Mouse (Mus musculus): ENCODE results near the gene Hrc. TPM values are rescaled to one million over a fixed set of nuclear protein-coding genes. Genes with fewer than 3 reads are reported as not detected.

Hrc gene
- polyA plus RNA-seq, 1 experiment, result 6.9 TPM

DNA sequence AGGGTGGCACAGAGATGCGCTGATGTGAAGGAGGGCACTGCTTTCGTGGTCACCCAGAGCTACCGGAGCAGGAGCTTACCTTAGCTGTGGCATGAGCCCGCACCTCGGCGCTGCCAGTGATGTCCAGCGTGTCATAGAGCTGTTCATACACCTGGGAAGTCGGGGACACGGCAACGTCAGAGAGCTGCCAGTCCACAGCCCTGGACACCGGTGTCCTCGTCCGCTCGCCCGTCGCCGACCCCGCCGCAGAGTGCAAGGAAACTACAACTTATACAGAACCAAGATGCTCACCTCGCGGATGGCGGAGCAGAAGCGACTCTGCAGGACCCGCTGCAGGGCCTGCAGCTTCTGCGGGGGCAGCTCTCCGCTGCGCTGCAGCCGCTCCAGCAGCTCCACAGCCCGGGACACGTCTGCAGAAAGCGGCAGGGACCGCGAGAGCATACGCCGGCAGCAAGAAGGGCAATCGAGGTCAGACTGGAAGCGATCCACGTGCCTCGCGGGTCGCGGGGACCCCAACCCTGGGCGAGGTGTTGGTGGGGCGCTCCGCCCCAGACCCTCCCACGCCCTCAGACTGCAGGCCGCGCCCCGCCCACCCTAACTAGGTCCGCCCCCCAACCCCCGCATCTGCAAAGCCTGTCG, 34.9 kb downstream of the Hrc start:
- peak overlapping the region; percentile 53 for H3K4me3 ChIP-seq (ENCODE audit: low read depth, low read length)
- peaks cover 11% of the 10 kb centered on the region for H3K36me3 ChIP-seq (ENCODE audit: control insufficient read depth, insufficient read depth, low read length, poor library complexity, severe bottlenecking)
- H3K9ac ChIP-seq (ENCODE audit: low read depth, poor library complexity, severe bottlenecking), result 0 out of 2 replicates have a peak overlapping the region, but pooled peaks have one; percentile 4
- H3K27ac ChIP-seq (ENCODE audit: insufficient read depth, low read length), result no peak overlapping the region
- H3K4me1 ChIP-seq (ENCODE audit: control insufficient read depth, insufficient read depth, low read length), result no peaks in the 10 kb centered on the region
- no peak for TF ChIP-seq CTCF (IDR thresholded peaks at IDR 0.05; ENCODE audit: low read depth, low read length)
- no peak for TF ChIP-seq POLR2A (IDR thresholded peaks at IDR 0.05; ENCODE audit: insufficient read depth, low read length)
- H3K9me3 ChIP-seq (replicated peaks; ENCODE audit: control insufficient read depth, insufficient read depth, low read length, poor library complexity, severe bottlenecking), result no peaks in the 10 kb centered on the region
- H3K27me3 ChIP-seq (ENCODE audit: control insufficient read depth, insufficient read depth, low read length, poor library complexity, severe bottlenecking), result no peaks in the 10 kb centered on the region

DNA sequence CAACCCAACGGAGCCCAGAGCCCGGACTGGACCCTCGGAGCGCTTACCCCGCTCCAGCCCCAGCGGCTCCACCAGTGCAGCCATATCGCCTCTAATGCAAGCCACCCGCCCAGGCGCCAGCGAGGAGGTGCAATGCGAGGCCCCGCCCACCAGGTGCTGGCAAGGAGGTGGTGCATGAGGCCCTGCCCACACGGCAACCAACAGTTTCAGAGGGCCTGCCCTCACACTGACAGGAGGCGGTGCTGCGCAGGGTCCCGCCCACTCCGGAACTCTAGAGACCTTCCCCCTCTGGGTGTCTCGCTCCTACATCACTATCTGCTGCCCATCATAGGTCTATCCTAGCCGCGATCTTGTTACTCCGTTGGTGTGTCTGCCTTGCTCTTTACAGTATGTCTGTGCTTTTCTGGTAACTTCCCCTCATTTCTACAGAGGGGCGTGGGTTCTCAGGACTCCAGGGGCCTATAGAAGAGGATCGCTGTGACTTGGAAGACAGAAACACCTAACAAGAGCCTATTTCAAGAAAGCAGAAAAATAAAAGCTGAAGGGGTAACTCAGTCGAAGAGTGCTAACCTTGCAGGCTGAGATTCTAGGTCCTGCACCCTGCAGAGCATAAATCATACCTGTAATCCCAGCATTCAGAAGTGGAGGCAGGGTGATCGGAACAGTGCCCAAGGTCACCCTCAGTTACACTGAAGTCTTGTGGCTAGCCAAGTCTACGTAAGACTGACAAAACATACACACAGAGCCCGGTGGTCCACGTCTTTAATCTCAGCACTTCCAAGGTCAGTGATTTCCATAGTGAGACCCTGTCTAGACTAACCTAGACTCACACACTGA, 35.6 kb downstream of the Hrc start, which contains the start of gene Lin7b:
Gene Lin7b (minus strand): TSS at position 109 of the 837 bp plus-strand sequence.
- Histone ChIP-seq H3K4me3 (ENCODE audit: low read depth, low read length) (peak within 1 kb of the TSS; percentile 53), H3K36me3 (ENCODE audit: control insufficient read depth, insufficient read depth, low read length, poor library complexity, severe bottlenecking) (peaks cover 14% of the 10 kb centered on the region), H3K9ac (ENCODE audit: low read depth, poor library complexity, severe bottlenecking) (0 out of 2 replicates have a peak within 1 kb of the TSS, but pooled peaks have one; percentile 4), H3K9me3 (replicated peaks; ENCODE audit: control insufficient read depth, insufficient read depth, low read length, poor library complexity, severe bottlenecking) (no peaks in the 10 kb centered on the region), H3K4me1 (ENCODE audit: control insufficient read depth, insufficient read depth, low read length) (no peaks in the 10 kb centered on the region), H3K27me3 (ENCODE audit: control insufficient read depth, insufficient read depth, low read length, poor library complexity, severe bottlenecking) (no peaks in the 10 kb centered on the region), H3K27ac (ENCODE audit: insufficient read depth, low read length) (no peak within 1 kb of the TSS)
- TF ChIP-seq POLR2A (IDR thresholded peaks at IDR 0.05; ENCODE audit: insufficient read depth, low read length), result no peak
- no peak for TF ChIP-seq CTCF (IDR thresholded peaks at IDR 0.05; ENCODE audit: low read depth, low read length)
- TF ChIP-seq EP300 (IDR thresholded peaks at IDR 0.05; ENCODE audit: insufficient read depth, low read depth, low read length), result no peak

DNA sequence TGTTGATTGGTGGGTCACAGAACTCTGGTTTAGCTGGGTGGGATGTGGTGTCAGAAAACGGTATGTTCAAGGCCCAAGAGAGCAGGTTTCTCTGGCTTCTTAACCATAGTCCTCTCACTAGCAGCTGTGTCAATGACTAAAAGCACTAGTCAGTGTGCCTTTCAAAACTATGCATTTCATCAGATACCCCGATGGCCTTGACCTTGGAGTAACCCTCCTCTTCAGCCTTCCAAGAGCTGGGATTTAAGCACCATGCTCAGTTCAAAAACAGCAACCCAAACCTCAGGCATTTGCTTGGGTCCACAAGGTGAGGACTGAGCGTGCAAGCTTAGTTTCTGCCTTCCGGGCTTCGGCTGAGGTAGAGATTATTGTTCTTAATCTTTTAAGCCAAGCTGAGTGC, 37.3 kb downstream of the Hrc start:
- H3K4me3 ChIP-seq (ENCODE audit: low read depth, low read length), result no peak overlapping the region
- H3K9me3 ChIP-seq (replicated peaks; ENCODE audit: control insufficient read depth, insufficient read depth, low read length, poor library complexity, severe bottlenecking), result no peaks in the 10 kb centered on the region
- no peak overlapping the region for H3K27ac ChIP-seq (ENCODE audit: insufficient read depth, low read length)
- no peak for TF ChIP-seq EP300 (IDR thresholded peaks at IDR 0.05; ENCODE audit: insufficient read depth, low read depth, low read length)
- TF ChIP-seq POLR2A (IDR thresholded peaks at IDR 0.05; ENCODE audit: insufficient read depth, low read length), result no peak
- TF ChIP-seq CTCF (IDR thresholded peaks at IDR 0.05; ENCODE audit: low read depth, low read length), result no peak
- H3K27me3 ChIP-seq (ENCODE audit: control insufficient read depth, insufficient read depth, low read length, poor library complexity, severe bottlenecking), result no peaks in the 10 kb centered on the region
- H3K4me1 ChIP-seq (ENCODE audit: control insufficient read depth, insufficient read depth, low read length), result no peaks in the 10 kb centered on the region
- peaks cover 31% of the 10 kb centered on the region for H3K36me3 ChIP-seq (ENCODE audit: control insufficient read depth, insufficient read depth, low read length, poor library complexity, severe bottlenecking)
- H3K9ac ChIP-seq (ENCODE audit: low read depth, poor library complexity, severe bottlenecking), result no peak overlapping the region

DNA sequence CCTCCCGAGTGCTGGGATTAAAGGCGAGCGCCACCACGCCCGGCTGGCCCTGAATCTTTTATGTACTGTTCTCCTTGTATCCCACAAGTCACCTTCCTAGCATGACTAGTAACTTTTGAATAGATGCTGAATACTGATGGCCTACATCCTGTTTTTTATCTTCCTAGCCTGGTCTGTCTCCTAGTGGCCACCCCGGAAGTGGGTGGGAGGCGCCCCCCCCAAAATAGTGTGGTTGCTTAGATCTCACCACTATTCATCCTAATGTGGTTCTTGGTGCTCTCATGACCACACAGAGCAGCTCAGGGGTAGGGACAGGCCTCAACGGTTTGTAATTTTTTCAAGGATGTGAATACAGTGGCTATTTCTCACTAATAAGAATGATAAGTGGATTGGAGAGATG, 39.5 kb downstream of the Hrc start:
- no peak overlapping the region for H3K9ac ChIP-seq (ENCODE audit: low read depth, poor library complexity, severe bottlenecking)
- no peak for TF ChIP-seq CTCF (IDR thresholded peaks at IDR 0.05; ENCODE audit: low read depth, low read length)
- no peak for TF ChIP-seq EP300 (IDR thresholded peaks at IDR 0.05; ENCODE audit: insufficient read depth, low read depth, low read length)
- no peak for TF ChIP-seq POLR2A (IDR thresholded peaks at IDR 0.05; ENCODE audit: insufficient read depth, low read length)

DNA sequence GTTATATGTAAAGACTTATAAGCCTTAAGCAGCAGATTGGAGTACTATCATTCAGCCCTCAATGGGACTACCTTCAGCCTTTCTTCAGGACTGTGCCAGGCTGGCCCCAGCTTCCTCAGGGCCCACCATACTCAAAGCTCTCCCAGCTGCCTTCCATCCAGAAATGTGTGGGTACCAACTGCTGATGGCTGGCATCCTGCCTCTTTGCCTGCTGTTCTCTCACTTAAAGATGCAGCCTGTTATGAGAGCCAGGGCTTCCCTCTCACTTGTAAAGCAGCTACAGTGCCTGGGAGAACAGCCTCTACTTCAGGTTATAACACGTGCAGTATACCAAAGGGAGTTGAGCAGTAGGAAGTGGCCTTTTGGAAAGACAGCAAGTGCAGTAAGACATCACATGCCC, 41.0 kb downstream of the Hrc start:
- no peak overlapping the region for H3K4me3 ChIP-seq (ENCODE audit: low read depth, low read length)
- no peaks in the 10 kb centered on the region for H3K9me3 ChIP-seq (replicated peaks; ENCODE audit: control insufficient read depth, insufficient read depth, low read length, poor library complexity, severe bottlenecking)
- H3K36me3 ChIP-seq (ENCODE audit: control insufficient read depth, insufficient read depth, low read length, poor library complexity, severe bottlenecking), result peaks cover 63% of the 10 kb centered on the region
- no peak overlapping the region for H3K9ac ChIP-seq (ENCODE audit: low read depth, poor library complexity, severe bottlenecking)
- H3K4me1 ChIP-seq (ENCODE audit: control insufficient read depth, insufficient read depth, low read length), result no peaks in the 10 kb centered on the region
- TF ChIP-seq POLR2A (IDR thresholded peaks at IDR 0.05; ENCODE audit: insufficient read depth, low read length) (no peak), EP300 (IDR thresholded peaks at IDR 0.05; ENCODE audit: insufficient read depth, low read depth, low read length) (no peak), CTCF (IDR thresholded peaks at IDR 0.05; ENCODE audit: low read depth, low read length) (no peak)
- H3K27me3 ChIP-seq (ENCODE audit: control insufficient read depth, insufficient read depth, low read length, poor library complexity, severe bottlenecking), result no peaks in the 10 kb centered on the region
- H3K27ac ChIP-seq (ENCODE audit: insufficient read depth, low read length), result no peak overlapping the region

More for the DNA sequence above, 39.5 kb downstream of the Hrc start:
- no peaks in the 10 kb centered on the region for H3K9me3 ChIP-seq (replicated peaks; ENCODE audit: control insufficient read depth, insufficient read depth, low read length, poor library complexity, severe bottlenecking)
- no peaks in the 10 kb centered on the region for H3K4me1 ChIP-seq (ENCODE audit: control insufficient read depth, insufficient read depth, low read length)
- H3K4me3 ChIP-seq (ENCODE audit: low read depth, low read length), result no peak overlapping the region
- no peak overlapping the region for H3K27ac ChIP-seq (ENCODE audit: insufficient read depth, low read length)
- peaks cover 49% of the 10 kb centered on the region for H3K36me3 ChIP-seq (ENCODE audit: control insufficient read depth, insufficient read depth, low read length, poor library complexity, severe bottlenecking)
- no peaks in the 10 kb centered on the region for H3K27me3 ChIP-seq (ENCODE audit: control insufficient read depth, insufficient read depth, low read length, poor library complexity, severe bottlenecking)

DNA sequence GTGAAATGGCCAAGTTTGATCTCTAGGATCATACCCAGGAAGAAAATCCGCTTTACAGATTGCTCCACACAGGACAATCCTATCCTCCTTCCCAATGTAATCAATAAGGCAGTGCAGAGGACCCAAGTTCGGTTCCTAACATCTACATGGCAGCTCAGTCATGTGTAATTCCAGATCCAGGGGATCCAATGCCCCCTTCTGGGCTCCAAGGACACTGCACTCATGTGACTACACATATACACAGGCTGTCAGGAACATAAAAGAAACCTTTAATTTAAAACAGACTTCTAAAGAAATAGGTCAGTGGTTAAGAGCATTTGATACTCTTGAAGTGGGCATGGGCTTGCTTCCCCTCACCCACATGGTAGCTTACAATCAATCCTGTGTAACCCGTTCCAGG, 51.0 kb downstream of the Hrc start:
- no peaks in the 10 kb centered on the region for H3K4me1 ChIP-seq (ENCODE audit: control insufficient read depth, insufficient read depth, low read length)
- H3K9me3 ChIP-seq (replicated peaks; ENCODE audit: control insufficient read depth, insufficient read depth, low read length, poor library complexity, severe bottlenecking), result no peaks in the 10 kb centered on the region
- H3K4me3 ChIP-seq (ENCODE audit: low read depth, low read length), result no peak overlapping the region
- H3K9ac ChIP-seq (ENCODE audit: low read depth, poor library complexity, severe bottlenecking), result no peak overlapping the region
- peak; percentile 9 for TF ChIP-seq CTCF (IDR thresholded peaks at IDR 0.05; ENCODE audit: low read depth, low read length)
- TF ChIP-seq POLR2A (IDR thresholded peaks at IDR 0.05; ENCODE audit: insufficient read depth, low read length), result no peak
- H3K27me3 ChIP-seq (ENCODE audit: control insufficient read depth, insufficient read depth, low read length, poor library complexity, severe bottlenecking), result no peaks in the 10 kb centered on the region
- no peak overlapping the region for H3K27ac ChIP-seq (ENCODE audit: insufficient read depth, low read length)
- peaks cover 97% of the 10 kb centered on the region for H3K36me3 ChIP-seq (ENCODE audit: control insufficient read depth, insufficient read depth, low read length, poor library complexity, severe bottlenecking)

Other genes starting within 250 kb of the Hrc start
- 66.7 and 88.2 TPM in 2 replicates for gene Rcn3, start 243.1 kb upstream of the Hrc start, polyA plus RNA-seq (2011; ENCODE audit: insufficient read depth, insufficient read length, low read depth, missing spikeins)
- gene Fcgrt, start 231.4 kb upstream of the Hrc start, polyA plus RNA-seq (2011; ENCODE audit: insufficient read depth, insufficient read length, low read depth, missing spikeins), result 2.0 and 2.5 TPM in 2 replicates
- gene Rps11, start 210.9 kb upstream of the Hrc start, polyA plus RNA-seq (2011; ENCODE audit: insufficient read depth, insufficient read length, low read depth, missing spikeins), result 2,753 and 2,969 TPM in 2 replicates
- 3,729 and 4,020 TPM in 2 replicates for gene Rpl13a, start 206.5 kb upstream of the Hrc start, polyA plus RNA-seq (2011; ENCODE audit: insufficient read depth, insufficient read length, low read depth, missing spikeins)
- gene Gm45713, start 199.1 kb upstream of the Hrc start, polyA plus RNA-seq (2011; ENCODE audit: insufficient read depth, insufficient read length, low read depth, missing spikeins), result not detected in 2 replicates
- 3.0 and 3.7 TPM in 2 replicates for gene Flt3l, start 198.9 kb upstream of the Hrc start, polyA plus RNA-seq (2011; ENCODE audit: insufficient read depth, insufficient read length, low read depth, missing spikeins)
- 38.5 and 43.6 TPM in 2 replicates for gene Pih1d1, start 181.0 kb upstream of the Hrc start, polyA plus RNA-seq (2011; ENCODE audit: insufficient read depth, insufficient read length, low read depth, missing spikeins)
- gene Aldh16a1, start 180.7 kb upstream of the Hrc start, polyA plus RNA-seq (2011; ENCODE audit: insufficient read depth, insufficient read length, low read depth, missing spikeins), result 36.9 and 44.2 TPM in 2 replicates
- 0.94 and 1.6 TPM in 2 replicates for gene Slc17a7, start 171.3 kb upstream of the Hrc start, polyA plus RNA-seq (2011; ENCODE audit: insufficient read depth, insufficient read length, low read depth, missing spikeins)
- 0.68 and 1.2 TPM in 2 replicates for gene Gfy, start 155.7 kb upstream of the Hrc start, polyA plus RNA-seq (2011; ENCODE audit: insufficient read depth, insufficient read length, low read depth, missing spikeins)
- not detected in 2 replicates for gene Pth2, start 154.3 kb upstream of the Hrc start, polyA plus RNA-seq (2011; ENCODE audit: insufficient read depth, insufficient read length, low read depth, missing spikeins)
- gene Ccdc155, start 130.4 kb upstream of the Hrc start, polyA plus RNA-seq (2011; ENCODE audit: insufficient read depth, insufficient read length, low read depth, missing spikeins), result 2.2 and 2.6 TPM in 2 replicates
- gene Dkkl1, start 123.1 kb upstream of the Hrc start, polyA plus RNA-seq (2011; ENCODE audit: insufficient read depth, insufficient read length, low read depth, missing spikeins), result 4.2 and 8.6 TPM in 2 replicates
- 147 and 152 TPM in 2 replicates for gene Tead2, start 119.5 kb upstream of the Hrc start, polyA plus RNA-seq (2011; ENCODE audit: insufficient read depth, insufficient read length, low read depth, missing spikeins)
- 2.2 and 3.4 TPM in 2 replicates for gene Cd37, start 96.2 kb upstream of the Hrc start, polyA plus RNA-seq (2011; ENCODE audit: insufficient read depth, insufficient read length, low read depth, missing spikeins)
- gene Slc6a16, start 94.2 kb upstream of the Hrc start, polyA plus RNA-seq (2011; ENCODE audit: insufficient read depth, insufficient read length, low read depth, missing spikeins), result 0.55 and 0.63 TPM in 2 replicates
- gene Slc6a21, start 57.8 kb upstream of the Hrc start, polyA plus RNA-seq (2011; ENCODE audit: insufficient read depth, insufficient read length, low read depth, missing spikeins), result not detected in 2 replicates
- 18.9 and 19.8 TPM in 2 replicates for gene Trpm4, start 1.5 kb upstream of the Hrc start, polyA plus RNA-seq (2011; ENCODE audit: insufficient read depth, insufficient read length, low read depth, missing spikeins)
- 7.2 and 9.3 TPM in 2 replicates for gene Ppfia3, start 31.7 kb downstream of the Hrc start, polyA plus RNA-seq (2011; ENCODE audit: insufficient read depth, insufficient read length, low read depth, missing spikeins)
- 0.88 TPM in 1 of 2 replicates, not detected in the other for gene Lin7b, start 35.3 kb downstream of the Hrc start, polyA plus RNA-seq (2011; ENCODE audit: insufficient read depth, insufficient read length, low read depth, missing spikeins)
- gene Snrnp70, start 60.5 kb downstream of the Hrc start, polyA plus RNA-seq (2011; ENCODE audit: insufficient read depth, insufficient read length, low read depth, missing spikeins), result 686 and 799 TPM in 2 replicates
- gene Kcna7, start 70.4 kb downstream of the Hrc start, polyA plus RNA-seq (2011; ENCODE audit: insufficient read depth, insufficient read length, low read depth, missing spikeins), result 0.41 TPM in 1 of 2 replicates, not detected in the other
- 5.0 and 5.2 TPM in 2 replicates for gene Ntf5, start 78.4 kb downstream of the Hrc start, polyA plus RNA-seq (2011; ENCODE audit: insufficient read depth, insufficient read length, low read depth, missing spikeins)
- gene Lhb, start 85.5 kb downstream of the Hrc start, polyA plus RNA-seq (2011; ENCODE audit: insufficient read depth, insufficient read length, low read depth, missing spikeins), result not detected in 2 replicates
- 24.4 and 26.7 TPM in 2 replicates for gene Gys1, start 99.6 kb downstream of the Hrc start, polyA plus RNA-seq (2011; ENCODE audit: insufficient read depth, insufficient read length, low read depth, missing spikeins)
- 263 and 267 TPM in 2 replicates for gene Ruvbl2, start 102.8 kb downstream of the Hrc start, polyA plus RNA-seq (2011; ENCODE audit: insufficient read depth, insufficient read length, low read depth, missing spikeins)
- gene Ftl1, start 124.6 kb downstream of the Hrc start, polyA plus RNA-seq (2011; ENCODE audit: insufficient read depth, insufficient read length, low read depth, missing spikeins), result 5,956 and 6,533 TPM in 2 replicates
- gene Bax, start 131.6 kb downstream of the Hrc start, polyA plus RNA-seq (2011; ENCODE audit: insufficient read depth, insufficient read length, low read depth, missing spikeins), result 250 and 287 TPM in 2 replicates
- 1.3 and 2.4 TPM in 2 replicates for gene Tulp2, start 146.6 kb downstream of the Hrc start, polyA plus RNA-seq (2011; ENCODE audit: insufficient read depth, insufficient read length, low read depth, missing spikeins)
- not detected in 2 replicates for gene Gm45808, start 151.5 kb downstream of the Hrc start, polyA plus RNA-seq (2011; ENCODE audit: insufficient read depth, insufficient read length, low read depth, missing spikeins)
- 15.3 and 15.5 TPM in 2 replicates for gene Dhdh, start 153.5 kb downstream of the Hrc start, polyA plus RNA-seq (2011; ENCODE audit: insufficient read depth, insufficient read length, low read depth, missing spikeins)
- gene Nucb1, start 175.1 kb downstream of the Hrc start, polyA plus RNA-seq (2011; ENCODE audit: insufficient read depth, insufficient read length, low read depth, missing spikeins), result 105 and 119 TPM in 2 replicates
- 15.5 and 18.6 TPM in 2 replicates for gene Ppp1r15a, start 191.0 kb downstream of the Hrc start, polyA plus RNA-seq (2011; ENCODE audit: insufficient read depth, insufficient read length, low read depth, missing spikeins)
- gene Plekha4, start 191.0 kb downstream of the Hrc start, polyA plus RNA-seq (2011; ENCODE audit: insufficient read depth, insufficient read length, low read depth, missing spikeins), result 14.3 and 18.6 TPM in 2 replicates
- 55.0 and 62.2 TPM in 2 replicates for gene Hsd17b14, start 219.6 kb downstream of the Hrc start, polyA plus RNA-seq (2011; ENCODE audit: insufficient read depth, insufficient read length, low read depth, missing spikeins)
- gene Bcat2, start 234.9 kb downstream of the Hrc start, polyA plus RNA-seq (2011; ENCODE audit: insufficient read depth, insufficient read length, low read depth, missing spikeins), result 104 and 144 TPM in 2 replicates

All from ES-Bruce4 (cell line).